Mouse (Mus musculus): ENCODE data around the gene Bdkrb1.
A peak's percentile ranks its signal among the peaks of the same experiment; 100 is the strongest.

The Bdkrb1 gene

DNA sequence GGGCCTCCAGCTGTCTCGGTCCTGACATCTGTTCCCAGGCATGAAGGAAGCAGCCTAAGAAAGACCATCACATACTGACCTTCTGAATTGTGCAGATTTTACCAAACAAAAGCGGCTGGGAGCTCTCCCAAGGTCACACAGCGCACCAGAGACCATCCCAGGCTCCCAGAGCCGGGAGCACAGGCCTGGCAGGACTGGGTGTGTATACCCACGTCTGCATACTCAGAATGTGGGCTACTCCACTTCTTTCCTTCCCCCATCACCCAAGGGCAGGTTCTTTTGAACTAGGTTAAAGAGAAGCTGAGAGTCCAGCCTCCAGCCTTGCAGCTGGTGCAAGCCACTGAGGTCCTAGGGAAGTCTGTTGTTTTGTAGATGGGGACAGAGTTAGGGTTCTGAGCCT is 3.8 kb upstream of the Bdkrb1 start:
- no peak for DNase-seq (ENCODE audit: low read depth)

DNA sequence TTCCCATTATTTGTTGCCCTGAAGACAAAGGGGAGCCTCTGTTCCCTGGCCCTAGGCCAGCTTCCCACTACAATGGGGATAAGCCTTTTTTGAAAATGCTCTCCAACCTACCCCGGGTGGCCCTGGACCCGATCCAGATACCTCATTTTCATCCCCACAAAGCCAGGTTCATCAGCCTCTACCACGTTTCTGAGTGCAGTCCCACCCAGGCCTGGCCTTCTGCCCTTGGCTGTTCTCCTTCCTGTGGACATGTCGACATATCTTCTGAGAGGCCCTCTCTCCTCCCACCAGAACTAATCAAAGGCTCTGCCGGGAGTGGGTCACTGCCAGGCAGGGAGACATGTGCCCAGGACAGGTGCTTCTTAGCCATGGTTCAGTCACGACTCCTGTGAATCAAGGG is 1.3 kb upstream of the Bdkrb1 start:
- DNase-seq (ENCODE audit: low read depth), result peak; percentile 61

- no peak for DNase-seq (ENCODE audit: low read depth)
These were observed 1.0 kb downstream of the Bdkrb1 start for GRCm38 (mm10) chr12:105603904-105604303.

- no peak for DNase-seq (ENCODE audit: low read depth)
These were observed 2.3 kb downstream of the Bdkrb1 start for GRCm38 (mm10) chr12:105605212-105605611.

DNA sequence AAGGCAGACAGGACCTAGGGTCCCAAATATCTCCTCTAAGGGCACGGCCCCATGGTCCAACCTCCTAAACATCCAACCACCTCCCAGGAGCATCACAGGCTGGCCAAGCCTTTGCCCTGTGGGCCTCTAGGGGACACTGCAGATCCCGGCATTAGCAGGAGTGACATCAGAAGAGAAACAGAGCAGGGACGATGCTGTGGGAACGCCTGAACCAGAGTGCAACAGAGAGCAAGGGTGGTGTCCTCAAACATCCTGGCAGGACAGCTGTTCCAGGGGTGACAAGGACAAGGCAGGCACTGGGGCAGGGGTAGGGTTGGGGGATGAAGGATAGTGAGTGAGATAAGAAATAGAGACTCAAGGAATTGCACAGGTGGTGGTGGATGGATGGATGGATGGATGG is 4.0 kb downstream of the Bdkrb1 start:
- no peak for DNase-seq (ENCODE audit: low read depth)

DNA sequence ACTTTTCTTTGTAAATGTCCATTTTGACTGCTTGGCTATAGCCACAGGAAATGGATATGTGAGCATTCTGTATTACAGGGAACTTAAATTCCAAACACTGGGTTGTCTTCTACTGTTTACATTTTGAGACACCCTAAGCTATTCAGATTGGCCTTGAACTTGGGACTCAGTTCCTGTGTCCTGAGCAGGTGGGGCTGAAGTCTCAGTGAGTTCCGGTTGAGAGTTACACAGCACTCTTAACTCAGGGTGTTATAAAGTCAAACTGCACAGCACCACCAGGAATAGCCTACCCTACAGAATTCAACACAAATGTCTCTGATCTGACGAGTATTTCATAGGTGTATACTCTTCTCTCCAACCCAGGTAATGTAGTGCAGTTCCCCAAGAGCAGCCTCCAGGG is 8.2 kb downstream of the Bdkrb1 start:
- DNase-seq (ENCODE audit: low read depth), result no peak

DNA sequence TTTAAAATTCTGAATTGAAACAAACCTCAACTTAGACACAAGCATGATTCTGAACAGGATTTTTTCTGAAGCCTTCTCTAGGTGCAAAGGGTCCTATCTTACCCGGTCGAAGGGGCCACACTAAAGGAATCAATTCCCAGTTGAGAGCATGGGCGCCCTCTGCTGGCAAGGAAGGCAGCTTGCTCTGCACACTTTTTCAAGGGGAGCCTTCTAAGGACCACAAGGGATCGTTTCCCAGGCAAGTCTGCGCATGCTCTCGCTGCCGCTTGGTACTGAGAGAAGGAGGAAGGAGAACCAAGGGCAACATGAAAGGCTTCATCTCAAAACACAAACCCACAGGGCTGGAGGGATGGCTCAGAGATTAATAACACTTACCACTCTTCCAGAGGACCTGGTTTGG is 8.9 kb downstream of the Bdkrb1 start:
- peak; percentile 82 for DNase-seq (ENCODE audit: low read depth)

DNA sequence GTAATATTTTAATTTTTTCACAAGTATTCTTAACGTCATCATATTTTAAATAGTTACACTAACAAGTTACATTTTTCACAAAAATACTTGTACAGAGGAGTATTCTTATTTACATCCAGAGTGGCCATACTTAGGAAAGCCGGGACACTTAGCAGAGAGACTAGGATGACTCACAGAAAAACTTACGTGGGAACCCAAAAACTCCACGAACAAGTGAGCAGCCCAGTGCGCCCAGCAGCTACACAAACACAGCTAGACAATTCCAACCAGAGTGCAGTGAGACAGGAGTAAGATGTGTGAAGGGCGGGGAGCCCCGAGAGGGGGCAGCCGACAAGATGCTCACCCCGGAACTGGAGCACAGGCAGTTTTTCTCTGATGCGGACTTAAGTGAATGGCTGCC is 10.7 kb downstream of the Bdkrb1 start:
- DNase-seq (ENCODE audit: low read depth), result no peak

DNA sequence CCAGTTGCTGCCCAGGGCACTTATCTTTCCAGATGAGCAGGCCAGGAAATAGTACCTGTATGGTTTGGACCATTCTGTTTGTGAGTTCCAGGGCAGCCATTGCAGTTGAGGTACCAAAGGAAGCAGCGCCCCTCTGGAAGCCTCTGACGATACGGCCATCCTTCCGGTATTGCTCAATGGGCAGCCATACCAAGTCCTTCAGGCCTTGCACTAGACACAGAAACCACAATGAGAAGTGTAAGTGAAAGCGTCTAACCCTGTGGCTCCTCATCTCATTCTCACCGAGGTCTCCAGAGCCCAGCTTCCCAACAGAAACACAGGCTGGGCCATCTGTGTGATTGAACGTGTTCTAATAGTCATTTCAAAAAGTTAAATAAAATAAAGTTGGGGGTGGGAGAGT is 19.2 kb downstream of the Bdkrb1 start:
- no peak for DNase-seq (ENCODE audit: low read depth)

GRCm38 (mm10) chr12:105622981-105623539 is 20.2 kb downstream of the Bdkrb1 start:
- no peak for DNase-seq (ENCODE audit: low read depth)

- DNase-seq (ENCODE audit: low read depth), result no peak
These were observed 22.9 kb downstream of the Bdkrb1 start for GRCm38 (mm10) chr12:105625798-105626197.

GRCm38 (mm10) chr12:105634374-105635067 is 31.6 kb downstream of the Bdkrb1 start:
- no peak for DNase-seq (ENCODE audit: low read depth)

DNA sequence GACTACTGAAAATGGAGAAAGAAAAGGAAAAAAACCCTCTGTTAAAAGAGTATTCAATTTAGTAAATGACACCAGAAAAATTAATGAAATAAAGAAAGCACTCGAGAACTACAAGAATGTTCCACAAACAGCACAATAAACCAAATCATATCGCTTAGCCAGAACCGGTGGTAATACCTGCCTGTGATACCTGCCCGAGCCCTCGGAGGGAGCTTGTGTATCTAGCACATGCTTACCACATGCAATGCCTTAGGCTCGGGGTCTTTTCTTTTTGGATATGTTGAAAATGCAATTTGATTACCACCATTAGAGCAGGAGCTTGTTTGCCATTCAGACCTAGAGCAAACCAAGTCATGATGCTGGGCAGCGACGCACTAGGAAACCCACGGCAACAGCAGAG is 33.7 kb downstream of the Bdkrb1 start:
- no peak for DNase-seq (ENCODE audit: low read depth)

DNA sequence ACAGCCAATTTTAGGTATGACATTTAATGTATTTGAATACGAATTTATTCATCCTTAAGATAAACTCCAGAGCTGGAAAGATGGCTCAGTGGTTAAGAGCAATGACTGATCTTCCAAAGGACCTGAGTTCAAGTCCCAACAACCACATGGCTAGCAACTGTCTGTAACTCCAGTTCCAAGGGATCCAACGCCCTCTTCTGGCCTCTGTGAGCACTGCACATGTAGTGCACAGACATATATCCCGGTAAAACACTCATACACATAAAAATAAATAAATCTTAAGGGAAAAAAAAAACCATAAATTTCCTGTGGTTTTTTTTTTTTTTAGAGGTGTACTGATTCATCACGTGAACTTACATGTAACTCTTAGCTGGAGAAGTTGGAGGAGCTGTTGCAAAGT is 34.7 kb downstream of the Bdkrb1 start:
- peak; percentile 13 for DNase-seq (ENCODE audit: low read depth)

DNA sequence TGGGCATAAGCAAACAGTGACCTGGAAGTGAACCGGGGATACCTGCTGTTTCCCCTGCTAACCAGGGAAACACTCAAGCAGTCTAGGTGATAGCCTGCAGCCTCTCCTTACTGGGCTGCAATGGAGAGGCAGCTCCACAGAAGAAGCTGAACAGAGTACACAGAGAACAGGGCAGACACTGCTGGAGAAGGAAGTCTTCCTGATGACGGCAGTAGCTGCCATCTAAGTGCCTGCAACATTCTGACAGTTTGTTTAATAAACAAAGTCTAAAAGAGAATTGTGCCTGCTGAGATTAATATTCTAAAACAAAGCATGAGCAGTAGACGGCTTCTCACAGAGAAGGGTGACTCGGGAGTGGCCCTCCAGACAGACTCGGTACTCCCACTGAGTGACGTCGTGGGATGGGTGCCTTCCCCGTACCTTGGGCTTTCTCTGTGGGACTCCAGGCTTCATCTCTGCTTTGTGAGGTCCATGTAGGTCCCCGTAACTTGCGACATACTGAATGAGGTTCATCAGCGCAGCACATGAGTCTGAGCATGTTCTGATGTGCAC is 40.0 kb downstream of the Bdkrb1 start:
- no peak for DNase-seq (ENCODE audit: low read depth)

All from NIH3T3 (cell line).